Mouse (Mus musculus) heart, adult 11 months (tissue): ENCODE measurements around the gene Dtx3l.
"Not testable (repeated sequence)": the region's sequence is repeated elsewhere in the genome, so short reads cannot be mapped to it uniquely, and the experiment has no call there.

ENCODE experiments used
- DNase-seq: peaks from one replicate; pipeline ENCODE4 v3.0.0; 2022

Dtx3l gene

GRCm38 (mm10) chr16:35938211-35939151 is at the start of gene Dtx3l, which contains the start of gene Parp9:
Gene Dtx3l (minus strand): TSS chr16:35939151.
Gene Parp9 (plus strand): TSS chr16:35938470.
- peak; percentile 98 for DNase-seq

DNA sequence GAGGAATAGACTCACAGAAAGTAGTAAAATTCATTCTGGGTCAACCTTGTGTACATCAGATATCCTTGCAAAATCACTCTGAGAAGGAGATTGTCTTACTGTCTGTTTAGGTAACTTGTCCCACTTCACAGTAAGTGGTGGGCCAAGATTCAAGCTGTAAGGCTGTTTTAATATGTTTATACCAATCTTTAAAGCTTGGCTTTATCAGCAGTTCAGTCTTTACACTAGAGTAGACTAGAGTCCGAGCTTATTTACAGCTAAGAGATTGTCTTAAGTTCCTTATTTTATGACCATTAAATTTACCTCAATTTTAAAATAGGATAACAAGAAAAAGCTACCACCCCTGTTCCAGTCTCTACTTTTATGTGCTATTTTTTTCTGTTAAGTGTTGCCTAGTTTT is 49.0 kb upstream of the Dtx3l start:
- DNase-seq = no peak

GRCm38 (mm10) chr16:35984471-35984870 is 45.5 kb upstream of the Dtx3l start:
- DNase-seq = peak; percentile 77

GRCm38 (mm10) chr16:35983517-35984101 is 44.7 kb upstream of the Dtx3l start:
- DNase-seq = peak; percentile 98

- peak; percentile 99 for DNase-seq
These were observed 44.1 kb upstream of the Dtx3l start for GRCm38 (mm10) chr16:35982902-35983516.

- peak; percentile 81 for DNase-seq
These were observed 43.6 kb upstream of the Dtx3l start for GRCm38 (mm10) chr16:35982506-35982901.

GRCm38 (mm10) chr16:35981363-35981821 is 42.4 kb upstream of the Dtx3l start:
- peak; percentile 99 for DNase-seq

DNA sequence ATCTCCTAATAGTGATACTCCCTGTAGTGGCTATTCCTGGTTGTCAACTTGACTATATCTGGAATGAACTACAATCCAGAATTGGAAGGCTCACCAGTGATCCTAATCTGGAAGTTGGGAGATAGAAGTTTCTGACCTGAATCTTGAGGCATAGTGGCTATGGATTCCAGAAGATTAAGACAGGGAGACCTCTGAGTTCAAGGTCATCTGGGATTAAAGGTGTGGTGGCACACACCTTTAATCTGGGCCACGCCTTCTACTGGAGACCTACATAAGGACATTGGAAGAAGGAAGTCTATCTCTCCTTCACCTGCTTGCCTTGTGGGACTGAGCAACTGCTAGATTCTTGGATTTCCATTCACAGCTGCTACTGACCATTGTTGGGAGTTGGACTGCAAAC is 39.5 kb upstream of the Dtx3l start, which contains the start of gene Kpna1:
Gene Kpna1, plus strand, starts transcription at position 301 of the 400 bp plus-strand sequence.
- DNase-seq = peak; percentile 34

GRCm38 (mm10) chr16:35974021-35974420 is 35.1 kb upstream of the Dtx3l start:
- DNase-seq = peak; percentile 78

- peak; percentile 70 for DNase-seq
These were observed 29.2 kb upstream of the Dtx3l start for GRCm38 (mm10) chr16:35968149-35968548.

- DNase-seq = no peak
These were observed 28.4 kb upstream of the Dtx3l start for GRCm38 (mm10) chr16:35967319-35967718.

GRCm38 (mm10) chr16:35966411-35967115 is 27.6 kb upstream of the Dtx3l start:
- DNase-seq = peak; percentile 61

- DNase-seq = not testable (repeated sequence)
These were observed 27.0 kb upstream of the Dtx3l start for GRCm38 (mm10) chr16:35965991-35966390.

GRCm38 (mm10) chr16:35952628-35953130 is 13.7 kb upstream of the Dtx3l start:
- DNase-seq = no peak

GRCm38 (mm10) chr16:35951216-35951615 is 12.3 kb upstream of the Dtx3l start:
- no peak for DNase-seq

DNA sequence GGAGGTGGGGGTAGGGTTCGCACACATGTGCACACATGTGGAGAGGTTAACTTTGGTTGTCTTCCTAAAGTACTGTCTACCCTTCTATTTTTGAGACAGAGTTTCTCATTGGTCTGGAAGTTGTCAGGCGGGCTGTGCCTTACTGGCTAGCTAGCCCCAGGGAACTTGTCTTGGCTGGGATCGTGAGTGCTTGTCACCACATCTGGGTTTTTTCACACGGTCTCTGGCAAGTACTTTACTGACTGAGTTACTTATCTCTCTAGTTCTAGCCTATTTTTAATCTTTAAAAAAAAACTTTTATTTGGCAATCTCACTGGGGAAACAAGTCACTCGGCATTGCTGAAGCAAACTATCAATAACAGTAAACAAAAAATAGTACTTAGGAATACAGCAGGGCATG is 10.3 kb upstream of the Dtx3l start:
- DNase-seq = peak; percentile 99

DNA sequence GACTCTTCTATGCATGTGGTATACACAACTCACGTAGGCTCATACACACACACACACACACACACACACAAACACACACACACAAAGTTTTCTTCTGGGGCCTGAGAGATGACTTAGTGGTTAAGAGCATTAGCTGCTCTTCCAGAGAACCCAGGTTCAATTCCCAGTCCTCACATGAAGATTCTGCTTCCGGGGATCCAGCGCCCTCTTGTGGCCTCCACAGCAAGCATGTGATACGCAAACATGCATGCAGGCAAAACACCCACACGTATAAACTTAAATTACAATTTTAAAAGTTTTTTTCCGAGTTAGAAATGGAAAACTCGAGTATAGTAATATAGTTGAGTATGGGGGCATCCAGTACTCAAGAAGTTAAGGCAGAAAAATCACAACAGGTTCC is 2.4 kb upstream of the Dtx3l start:
- peak; percentile 52 for DNase-seq

DNA sequence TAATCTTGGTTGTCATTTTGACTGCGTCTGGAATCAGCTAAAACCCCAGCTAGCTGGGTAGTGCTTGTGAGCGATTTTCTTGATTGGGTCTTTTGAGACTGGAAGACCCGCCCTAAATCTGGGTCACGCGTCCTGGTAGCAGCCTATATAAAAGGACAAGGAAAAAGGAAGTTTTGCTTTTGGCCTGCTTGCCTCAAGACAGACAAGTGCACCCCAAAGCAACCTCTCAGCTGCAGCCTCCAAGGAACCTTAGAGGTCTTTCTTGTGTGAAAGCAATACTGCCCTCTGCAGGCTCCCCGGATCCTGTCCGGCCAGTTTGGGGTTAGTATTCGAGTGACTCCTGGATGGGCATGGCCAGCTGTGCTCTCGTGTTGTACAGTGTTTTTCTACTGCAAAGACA is 739 bp upstream of the Dtx3l start:
- peak; percentile 99 for DNase-seq

DNA sequence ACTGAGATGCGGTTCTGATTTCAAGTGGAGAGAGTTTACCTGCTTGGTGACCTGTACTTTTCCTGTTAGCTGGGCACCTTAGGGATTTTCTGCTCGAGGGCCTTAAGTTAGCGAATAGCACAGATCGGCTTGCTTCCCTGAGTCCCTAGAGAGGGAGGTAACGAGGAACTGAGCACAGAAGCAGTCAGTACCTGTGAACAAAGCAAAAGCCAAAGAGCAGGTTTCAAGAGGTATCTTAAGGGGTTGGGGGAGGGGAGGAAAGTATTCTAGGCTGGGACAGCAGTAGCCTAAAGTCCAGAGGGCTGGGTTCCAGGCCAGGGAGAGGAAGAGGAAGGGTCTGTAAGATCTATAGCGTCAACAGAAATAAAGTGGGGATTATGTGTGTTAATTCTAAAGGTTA is 310 bp upstream of the Dtx3l start:
- DNase-seq = no peak

GRCm38 (mm10) chr16:35933181-35933580 is 5.8 kb downstream of the Dtx3l start:
- peak; percentile 42 for DNase-seq

DNA sequence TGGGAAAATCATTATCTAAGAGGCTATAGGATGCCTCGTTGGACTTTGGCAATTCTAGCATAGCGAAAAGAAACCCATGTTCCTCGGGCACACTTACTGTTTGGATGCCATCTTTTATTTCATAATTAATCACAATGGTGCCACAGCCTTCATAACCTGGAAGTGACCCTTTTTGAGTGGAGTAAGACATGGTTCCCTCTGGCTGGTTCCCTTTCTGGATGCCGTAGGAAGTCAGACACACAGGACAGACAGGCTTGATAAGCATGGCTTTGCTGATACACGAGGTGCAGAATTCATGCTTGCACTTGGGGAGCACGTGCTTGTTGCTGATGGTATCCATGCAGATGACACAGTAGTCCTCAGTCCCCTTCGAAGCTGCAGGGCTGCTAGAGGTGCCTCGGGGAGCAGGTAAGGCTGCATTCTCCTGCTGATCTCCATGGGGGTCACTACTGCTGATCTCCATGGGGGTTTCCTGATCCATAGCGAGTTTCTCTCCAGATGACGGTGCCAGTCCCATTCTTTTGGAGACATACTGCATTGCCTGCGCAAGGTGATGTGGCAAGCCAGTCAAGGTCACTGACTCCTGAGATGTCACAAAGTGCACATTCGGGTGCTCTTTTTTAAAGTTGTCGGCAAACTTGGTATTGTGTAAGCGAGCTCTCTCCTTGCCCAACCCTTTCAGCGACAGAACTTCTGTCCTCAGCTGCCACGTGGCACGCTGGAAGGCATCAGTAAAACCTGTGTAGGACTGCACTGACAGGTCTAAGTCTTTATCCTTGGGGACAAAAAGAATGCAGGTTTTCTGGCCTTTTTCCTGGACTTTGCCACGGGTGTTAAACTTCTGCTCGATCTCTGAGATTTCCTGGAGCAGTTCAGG is 6.5 kb downstream of the Dtx3l start:
- DNase-seq = peak; percentile 86
